Mouse (Mus musculus) MEL (cell line): Measurements from ENCODE around the gene Nudt13. TPM values are rescaled to one million over a fixed set of nuclear protein-coding genes. Genes with fewer than 3 reads are reported as not detected.
A peak's percentile ranks its signal among the peaks of the same experiment; 100 is the strongest.

Experiments
- DNase-seq: peaks from one replicate; pipeline ENCODE4 v3.0.0; 2011; ENCODE audit warnings: low read depth, low spot score
- H3K27ac ChIP-seq: 2 replicates; pipeline ENCODE4 v1.5.1; 2012; ENCODE audit warnings: low read depth, mild to moderate bottlenecking, control low read depth, low read length, moderate library complexity; ENCODE audit not compliant: control insufficient read depth
- H3K27me3 ChIP-seq, 2 experiments: fragments of 150-350 bp in 1 of 2; sonication (generic) in 1 of 2; 2 replicates each; pipeline ENCODE4 v1.6.1; 2012; ENCODE audit warnings: low read length in 2 of 2, mild to moderate bottlenecking in 2 of 2, improper control_type of control experiment in 1 of 2, moderate library complexity in 1 of 2; ENCODE audit not compliant: insufficient read depth in 2 of 2, control insufficient read depth in 1 of 2
- H3K36me3 ChIP-seq, 2 experiments: 2 replicates each; pipeline ENCODE4 v1.6.1; 2012 to 2014; ENCODE audit warnings: low read length in 2 of 2, improper control_type of control experiment in 1 of 2, inconsistent platforms in 1 of 2, mild to moderate bottlenecking in 1 of 2; ENCODE audit not compliant: insufficient read depth in 2 of 2, control insufficient read depth in 1 of 2
- H3K4me1 ChIP-seq, 2 experiments: fragments of 150-350 bp in 1 of 2; sonication (generic) in 1 of 2; 2 replicates each; pipeline ENCODE4 v1.6.1; 2012; ENCODE audit warnings: low read length in 2 of 2, improper control_type of control experiment in 1 of 2, mild to moderate bottlenecking in 1 of 2; ENCODE audit not compliant: insufficient read depth in 2 of 2, control insufficient read depth in 1 of 2
- H3K4me3 ChIP-seq, 2 experiments: fragments of 150-350 bp in 1 of 2; sonication (generic) in 1 of 2; 2 replicates each; pipeline ENCODE4 v1.5.1; 2012; ENCODE audit warnings: low read depth in 2 of 2, low read length in 2 of 2, mild to moderate bottlenecking in 2 of 2, moderate library complexity in 2 of 2, control low read depth in 1 of 2, improper control_type of control experiment in 1 of 2; ENCODE audit not compliant: control insufficient read depth in 1 of 2, insufficient read depth in 1 of 2
- H3K79me2 ChIP-seq: 2 replicates; pipeline ENCODE4 v1.6.1; 2012; ENCODE audit warnings: mild to moderate bottlenecking, low read length, moderate library complexity; ENCODE audit not compliant: control insufficient read depth, poor library complexity, insufficient read depth
- H3K9ac ChIP-seq: 2 replicates; pipeline ENCODE4 v1.6.1; 2012; ENCODE audit warnings: low read depth, mild to moderate bottlenecking, control low read depth, low read length, moderate library complexity; ENCODE audit not compliant: control insufficient read depth, poor library complexity, severe bottlenecking
- H3K9me3 ChIP-seq: fragments of 150-350 bp; sonication (generic); replicated peaks from 2 replicates; pipeline ENCODE4 v1.6.1; 2012; ENCODE audit warnings: mild to moderate bottlenecking, low read length, improper control_type of control experiment, moderate library complexity; ENCODE audit not compliant: insufficient read depth
- ELF1 ChIP-seq: IDR thresholded peaks from 2 replicates; pipeline ENCODE4 v1.6.1; 2014; ENCODE audit warnings: low read depth, mild to moderate bottlenecking, inconsistent platforms, low read length, improper control_type of control experiment, moderate library complexity
- EP300 ChIP-seq, 2 experiments: IDR thresholded peaks; 2 replicates each; pipeline ENCODE4 v1.6.1; 2011; ENCODE audit warnings: improper control_type of control experiment in 2 of 2, low read length in 2 of 2, low read depth in 1 of 2, mild to moderate bottlenecking in 1 of 2
- GABPA ChIP-seq: IDR thresholded peaks from 2 replicates; pipeline ENCODE4 v1.6.1; 2012; ENCODE audit warnings: low read depth, mild to moderate bottlenecking, inconsistent platforms, low read length, improper control_type of control experiment, moderate library complexity
- GATA1 ChIP-seq: IDR thresholded peaks from 2 replicates; pipeline ENCODE4 v1.6.1; 2011; ENCODE audit warnings: low read depth, low read length, improper control_type of control experiment
- JUND ChIP-seq: IDR thresholded peaks from 2 replicates; pipeline ENCODE4 v1.6.1; 2011; ENCODE audit warnings: low read depth, mild to moderate bottlenecking, improper control_type of control experiment, low read length
- MAFK ChIP-seq: IDR thresholded peaks from 2 replicates; pipeline ENCODE4 v1.6.1; 2011; ENCODE audit warnings: low read depth, mild to moderate bottlenecking, low read length, improper control_type of control experiment, borderline replicate concordance
- MAX ChIP-seq: IDR thresholded peaks from 2 replicates; pipeline ENCODE4 v1.6.1; 2011; ENCODE audit warnings: low read length, improper control_type of control experiment
- MAZ ChIP-seq: IDR thresholded peaks from 2 replicates; pipeline ENCODE4 v1.6.1; 2012; ENCODE audit warnings: low read depth, mild to moderate bottlenecking, inconsistent platforms, low read length, improper control_type of control experiment
- MXI1 ChIP-seq: IDR thresholded peaks from 2 replicates; pipeline ENCODE4 v1.6.1; 2011; ENCODE audit warnings: mild to moderate bottlenecking, low read depth, low read length, improper control_type of control experiment
- NELFE ChIP-seq: IDR thresholded peaks from 2 replicates; pipeline ENCODE4 v1.6.1; 2011; ENCODE audit warnings: low read depth, low read length, improper control_type of control experiment
- NRF1 ChIP-seq: IDR thresholded peaks from 2 replicates; pipeline ENCODE4 v1.6.1; 2014; ENCODE audit warnings: low read depth, mild to moderate bottlenecking, inconsistent platforms, low read length, improper control_type of control experiment, moderate library complexity; ENCODE audit not compliant: poor library complexity, insufficient read depth, severe bottlenecking
- POLR2A ChIP-seq, 2 experiments: IDR thresholded peaks; 2 replicates each; pipeline ENCODE4 v1.6.1; 2011 to 2012; ENCODE audit warnings: low read length in 2 of 2, mild to moderate bottlenecking in 2 of 2, control low read depth in 1 of 2, improper control_type of control experiment in 1 of 2, low read depth in 1 of 2, moderate library complexity in 1 of 2; ENCODE audit not compliant: control insufficient read depth in 1 of 2, insufficient read depth in 1 of 2, poor library complexity in 1 of 2
- POLR2AphosphoS2 ChIP-seq: IDR thresholded peaks from 2 replicates; pipeline ENCODE4 v1.6.1; 2011; ENCODE audit warnings: low read length, improper control_type of control experiment
- RAD21 ChIP-seq: IDR thresholded peaks from 2 replicates; pipeline ENCODE4 v1.6.1; 2011; ENCODE audit warnings: mild to moderate bottlenecking, low read depth, low read length, improper control_type of control experiment
- RCOR1 ChIP-seq: IDR thresholded peaks from 2 replicates; pipeline ENCODE4 v1.6.1; 2012; ENCODE audit warnings: low read depth, mild to moderate bottlenecking, inconsistent platforms, low read length, improper control_type of control experiment
- SIN3A ChIP-seq: IDR thresholded peaks from 2 replicates; pipeline ENCODE4 v1.6.1; 2012; ENCODE audit warnings: low read length, improper control_type of control experiment, inconsistent platforms
- SMC3 ChIP-seq: IDR thresholded peaks from 2 replicates; pipeline ENCODE4 v1.6.1; 2011; ENCODE audit warnings: low read depth, low read length, improper control_type of control experiment
- TCF12 ChIP-seq: IDR thresholded peaks from 2 replicates; pipeline ENCODE4 v1.6.1; 2014; ENCODE audit warnings: low read depth, mild to moderate bottlenecking, inconsistent platforms, low read length, improper control_type of control experiment, moderate library complexity
- USF1 ChIP-seq: IDR thresholded peaks from 2 replicates; pipeline ENCODE4 v1.6.1; 2014; ENCODE audit warnings: low read depth, mild to moderate bottlenecking, inconsistent platforms, low read length, improper control_type of control experiment, moderate library complexity
- ZC3H11A ChIP-seq: IDR thresholded peaks from 2 replicates; pipeline ENCODE4 v1.6.1; 2012; ENCODE audit warnings: low read depth, mild to moderate bottlenecking, inconsistent platforms, low read length, improper control_type of control experiment
- ZNF384 ChIP-seq: IDR thresholded peaks from 2 replicates; pipeline ENCODE4 v1.6.1; 2012; ENCODE audit warnings: low read depth, mild to moderate bottlenecking, inconsistent platforms, low read length, improper control_type of control experiment
- polyA plus RNA-seq, 2 experiments: library from polyadenylated mRNA; stranded (reverse) in 1 of 2; unstranded in 1 of 2; fragments of >175 nt in 1 of 2; fragments of >200 nt in 1 of 2; gene quantifications; 2 replicates each; pipeline versions ENCODE4 v1.2.1 to v1.2.4; 2012; ENCODE audit warnings: low replicate concordance in 2 of 2, low read depth in 1 of 2; ENCODE audit not compliant: insufficient read length in 2 of 2, insufficient read depth in 1 of 2, missing spikeins in 1 of 2
- total RNA-seq: library from RNA; depleted of rRNA; stranded (reverse); fragments of 300-350 nt; gene quantifications from 2 replicates; pipeline ENCODE4 v1.2.3, GENCODE M21; 2012

The Nudt13 gene
- total and polyA plus RNA-seq, 3 experiments = 9.9 to 12.3 TPM; not detected in 1

- TF ChIP-seq EP300 (IDR thresholded peaks at IDR 0.05; ENCODE audit: low read depth in 1 of 2, low read length in 2 of 2) (0 out of 4 replicates have a peak, but pooled peaks of 1 of the 2 experiments have one; percentile 15), ELF1 (no peak), GATA1 (no peak)
- Histone ChIP-seq H3K4me3 (no peak overlapping the region), H3K27ac (no peak overlapping the region), H3K9me3 (no peaks in the 10 kb centered on the region), H3K36me3 (peaks cover 0 to 5% of the 10 kb centered on the region in 2 experiments; a peak in 1 of 4 replicates), H3K4me1 (peaks cover 0 to 3% of the 10 kb centered on the region in 2 experiments; a peak in 1 of 4 replicates), H3K79me2 (0 out of 2 replicates have a peak, but pooled peaks cover 1% of the 10 kb centered on the region), H3K27me3 (no peaks in the 10 kb centered on the region), H3K9ac (no peak overlapping the region)
- DNase-seq = peak; percentile 23
These were observed 3.1 kb upstream of the Nudt13 start for GRCm38 (mm10) chr14:20291391-20291790.

DNA sequence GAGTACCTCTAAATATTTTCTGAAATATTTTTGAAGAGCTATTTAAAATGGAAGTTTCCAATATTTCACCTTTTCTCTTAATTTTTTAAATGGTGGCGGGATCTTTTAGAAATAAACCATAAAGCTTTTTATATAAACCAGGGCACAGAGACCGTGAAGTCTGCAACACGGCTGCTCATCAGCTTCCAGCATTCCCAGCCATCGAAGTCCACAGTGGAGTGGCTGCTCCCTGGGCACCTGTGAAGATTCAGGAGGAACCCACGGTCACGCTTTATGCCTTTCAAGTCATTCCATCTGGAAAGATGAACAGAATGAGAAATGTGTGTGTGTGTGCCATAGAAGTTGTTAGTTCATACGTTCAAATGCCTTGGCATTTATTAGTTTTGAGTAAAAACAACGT lies 450 bp downstream of the Nudt13 start:
- Histone ChIP-seq H3K27ac (no peak overlapping the region), H3K9ac (peak overlapping the region; percentile 70), H3K4me3 (peak overlapping the region; percentile 69 to 91), H3K9me3 (no peaks in the 10 kb centered on the region), H3K79me2 (0 out of 2 replicates have a peak, but pooled peaks cover 3% of the 10 kb centered on the region), H3K36me3 (peaks cover 0 to 5% of the 10 kb centered on the region in 2 experiments; a peak in 1 of 4 replicates), H3K27me3 (no peaks in the 10 kb centered on the region), H3K4me1 (peaks cover 0 to 3% of the 10 kb centered on the region in 2 experiments; a peak in 1 of 4 replicates)
- DNase-seq = no peak
- TF ChIP-seq NELFE = no peak
- no peak for TF ChIP-seq JUND
- no peak for TF ChIP-seq MAX
- TF ChIP-seq POLR2AphosphoS2 = no peak
- TF ChIP-seq GATA1 = no peak
- no peak for TF ChIP-seq POLR2A (IDR thresholded peaks at IDR 0.05; ENCODE audit: control insufficient read depth in 1 of 2, insufficient read depth in 1 of 2, low read depth in 1 of 2, low read length in 2 of 2, poor library complexity in 1 of 2)
- TF ChIP-seq MAZ = no peak
- TF ChIP-seq ZNF384 = no peak
- no peak for TF ChIP-seq MAFK
- TF ChIP-seq SIN3A = no peak
- no peak for TF ChIP-seq RCOR1
- TF ChIP-seq NRF1 = no peak

DNA sequence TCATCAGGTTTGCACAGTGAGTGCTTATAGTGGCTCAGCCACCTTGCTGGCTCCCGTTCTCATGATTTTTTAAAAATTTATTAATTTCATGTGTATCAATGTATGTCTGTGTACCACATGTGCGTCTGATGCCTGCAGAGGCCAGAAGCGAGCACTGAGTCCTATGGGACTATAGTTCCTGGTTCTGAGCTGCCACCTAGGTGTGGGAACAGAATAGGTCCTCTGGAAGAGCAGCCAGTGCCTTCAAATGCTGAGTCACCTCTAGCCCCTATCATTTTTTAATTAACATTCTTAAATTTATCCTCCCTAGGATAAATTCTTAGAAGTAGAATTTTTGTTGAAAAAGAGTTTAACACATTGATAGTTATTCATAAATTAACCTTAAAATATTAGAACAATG lies 3.1 kb downstream of the Nudt13 start:
- H3K9ac ChIP-seq = no peak overlapping the region
- DNase-seq = no peak
- no peaks in the 10 kb centered on the region for H3K9me3 ChIP-seq
- 0 out of 2 replicates have a peak, but pooled peaks cover 3% of the 10 kb centered on the region for H3K79me2 ChIP-seq
- H3K4me1 ChIP-seq = no peaks in the 10 kb centered on the region; a peak in 1 of 4 replicates
- no peak overlapping the region for H3K27ac ChIP-seq
- H3K4me3 ChIP-seq = no peak overlapping the region
- no peaks in the 10 kb centered on the region for H3K27me3 ChIP-seq
- TF ChIP-seq TCF12 (no peak), JUND (no peak), USF1 (no peak), SIN3A (no peak), POLR2A (IDR thresholded peaks at IDR 0.05; ENCODE audit: control insufficient read depth in 1 of 2, insufficient read depth in 1 of 2, low read depth in 1 of 2, low read length in 2 of 2, poor library complexity in 1 of 2) (no peak), SMC3 (no peak), RAD21 (no peak), MAZ (no peak), GATA1 (no peak), GABPA (no peak), ZC3H11A (no peak), MXI1 (no peak), MAX (no peak)
- H3K36me3 ChIP-seq = peaks cover 0 to 5% of the 10 kb centered on the region in 2 experiments; a peak in 1 of 4 replicates
